Mouse (Mus musculus): ENCODE measurements around the gene Manf.

GRCm38 (mm10) chr9:106889321-106889720 lies 2.5 kb downstream of the Manf start:
- TF ChIP-seq GATA1 (IDR thresholded peaks at IDR 0.05; ENCODE audit: low read length), result no peak
- TF ChIP-seq TAL1 (IDR thresholded peaks at IDR 0.05; ENCODE audit: low read length), result no peak

Data from erythroblast, embryonic 14.5 days (primary cell).